Mouse (Mus musculus): Measurements from ENCODE around the gene Tnnc1. TPM values are rescaled to one million over a fixed set of nuclear protein-coding genes. Genes with fewer than 3 reads are reported as not detected.

Tnnc1 gene
- total RNA-seq, 2 experiments from 2014 or later, result 137 to 627 TPM

- no peak for DNase-seq
Measured at GRCm38 (mm10) chr14:31251626-31252025, 43.5 kb downstream of the Tnnc1 start.

GRCm38 (mm10) chr14:31252091-31252490 lies 44.0 kb downstream of the Tnnc1 start:
- DNase-seq, result no peak

GRCm38 (mm10) chr14:31258476-31259050 lies 50.5 kb downstream of the Tnnc1 start:
- no peak for DNase-seq

GRCm38 (mm10) chr14:31260374-31260773 lies 52.3 kb downstream of the Tnnc1 start:
- DNase-seq, result no peak

GRCm38 (mm10) chr14:31260932-31261331 lies 52.8 kb downstream of the Tnnc1 start:
- no peak for DNase-seq

Other genes with a start within 250 kb of the Tnnc1 start
- 10 to 100 TPM; 11.5 to 13.7 TPM for gene Glt8d1, start 206.9 kb upstream of the Tnnc1 start, total RNA-seq (2021)
- 100 to 1,000 TPM; 120 to 128 TPM for gene Spcs1, start 206.6 kb upstream of the Tnnc1 start, total RNA-seq (2021)
- gene Pbrm1, start 189.2 kb upstream of the Tnnc1 start, total RNA-seq (2021), result 10 to 100 TPM; 39.4 to 46.2 TPM
- 10 to 100 TPM; 23.7 to 27.3 TPM for gene Gnl3, start 189.2 kb upstream of the Tnnc1 start, total RNA-seq (2021)
- gene Smim4, start 79.4 kb upstream of the Tnnc1 start, total RNA-seq (2021), result 10 to 100 TPM; 37.6 to 43.8 TPM
- 1 to 10 TPM; 2.6 to 4.1 TPM for gene Nt5dc2, start 77.3 kb upstream of the Tnnc1 start, total RNA-seq (2021)
- 10 to 100 TPM; 15.8 to 26.6 TPM for gene Stab1, start 39.7 kb upstream of the Tnnc1 start, total RNA-seq (2021)
- 10 to 100 TPM; 63.7 to 67.7 TPM for gene Nisch, start 8.6 kb downstream of the Tnnc1 start, total RNA-seq (2021)
- gene Sema3g, start 9.5 kb downstream of the Tnnc1 start, total RNA-seq (2021), result 1 to 10 TPM; 6.0 to 6.1 TPM
- 1 to 10 TPM; 5.2 to 6.3 TPM for gene Phf7, start 43.0 kb downstream of the Tnnc1 start, total RNA-seq (2021)
- gene Bap1, start 43.1 kb downstream of the Tnnc1 start, total RNA-seq (2021), result 10 to 100 TPM; 41.2 to 43.0 TPM
- under 1 TPM; 0.16 to 0.18 TPM for gene Dnah1, start 115.6 kb downstream of the Tnnc1 start, total RNA-seq (2021)
- gene Capn7, start 128.3 kb downstream of the Tnnc1 start, total RNA-seq (2021), result 10 to 100 TPM; 28.4 to 29.3 TPM
- 10 to 100 TPM; 33.9 to 46.8 TPM for gene Sh3bp5, start 227.8 kb downstream of the Tnnc1 start, total RNA-seq (2021)